Mouse (Mus musculus) lung, postnatal 0 days (tissue): Measurements from ENCODE around the gene Kdm1a.

Experiments used
- CTCF ChIP-seq: IDR thresholded peaks from 2 replicates; pipeline ENCODE4 v1.5.1; 2016; ENCODE audit warnings: antibody characterized with exemption, mild to moderate bottlenecking
- EP300 ChIP-seq: IDR thresholded peaks from 2 replicates; pipeline ENCODE4 v1.6.1; 2016; ENCODE audit warnings: antibody characterized with exemption, mild to moderate bottlenecking, control low read depth

GRCm38 (mm10) chr4:136559690-136560089, 42.8 kb downstream of the Kdm1a start:
- no peak for TF ChIP-seq CTCF
- TF ChIP-seq EP300 = no peak
